Mouse (Mus musculus) left cerebral cortex, postnatal 14 days (tissue): Measurements from ENCODE around the gene Pnpo. TPM values are rescaled to one million over a fixed set of nuclear protein-coding genes. Genes with fewer than 3 reads are reported as not detected.

Experiments used
- total RNA-seq, 2 experiments: library from RNA; stranded (reverse); gene quantifications; 2 replicates each; pipeline ENCODE4 v1.2.3; 2021

The Pnpo gene
- total RNA-seq, 2 experiments from 2014 or later = 38.0 to 40.3 TPM

Other genes starting within 250 kb of the Pnpo start
- 10 to 100 TPM; 39.0 to 44.2 TPM for gene Snx11, start 166.4 kb downstream of the Pnpo start, total RNA-seq
- 10 to 100 TPM; 47.0 to 50.1 TPM for gene Cbx1, start 154.9 kb downstream of the Pnpo start, total RNA-seq
- gene Nfe2l1, start 114.0 kb downstream of the Pnpo start, total RNA-seq = 100 to 1,000 TPM; 205 to 209 TPM
- gene Copz2, start 94.1 kb downstream of the Pnpo start, total RNA-seq = 1 to 10 TPM; 2.7 to 3.2 TPM
- gene Cdk5rap3, start 27.5 kb downstream of the Pnpo start, total RNA-seq = 10 to 100 TPM; 38.9 to 39.9 TPM
- not detected for gene Prr15l, start 15.9 kb downstream of the Pnpo start, total RNA-seq
- gene Sp2, start 39.0 kb upstream of the Pnpo start, total RNA-seq = 10 to 100 TPM; 10.1 to 11.8 TPM
- gene Sp6, start 69.4 kb upstream of the Pnpo start, total RNA-seq = 1 to 10 TPM; 2.6 to 2.7 TPM
- gene Scrn2, start 86.0 kb upstream of the Pnpo start, total RNA-seq = 1 to 10 TPM; 2.7 to 3.0 TPM
- under 1 TPM; 0.26 to 0.74 TPM for gene Lrrc46, start 97.4 kb upstream of the Pnpo start, total RNA-seq
- 10 to 100 TPM; 69.0 to 69.8 TPM for gene Mrpl10, start 97.6 kb upstream of the Pnpo start, total RNA-seq
- 10 to 100 TPM; 10.5 to 12.3 TPM for gene Osbpl7, start 106.6 kb upstream of the Pnpo start, total RNA-seq
- gene Tbx21, start 171.3 kb upstream of the Pnpo start, total RNA-seq = under 1 TPM in 1 of 2 experiments, not detected in 1; 0.13 TPM
- 10 to 100 TPM; 46.4 to 49.4 TPM for gene Tbkbp1, start 207.5 kb upstream of the Pnpo start, total RNA-seq
- 100 to 1,000 TPM; 111 to 113 TPM for gene Kpnb1, start 243.9 kb upstream of the Pnpo start, total RNA-seq